Mouse (Mus musculus): ENCODE data around the gene Myb.

GRCm38 (mm10) chr10:21158111-21158917 lies 2.5 kb downstream of the Myb start:
- TF ChIP-seq POLR2A (IDR thresholded peaks at IDR 0.05; ENCODE audit: insufficient read depth, low read depth, low read length) (no peak), CTCF (IDR thresholded peaks at IDR 0.05; ENCODE audit: insufficient read depth, low read depth, low read length) (0 out of 2 replicates have a peak, but pooled peaks have one; percentile 9)

All from olfactory bulb, adult 2 months (tissue).